Mouse (Mus musculus): ENCODE results near the gene Foxa1.

DNA sequence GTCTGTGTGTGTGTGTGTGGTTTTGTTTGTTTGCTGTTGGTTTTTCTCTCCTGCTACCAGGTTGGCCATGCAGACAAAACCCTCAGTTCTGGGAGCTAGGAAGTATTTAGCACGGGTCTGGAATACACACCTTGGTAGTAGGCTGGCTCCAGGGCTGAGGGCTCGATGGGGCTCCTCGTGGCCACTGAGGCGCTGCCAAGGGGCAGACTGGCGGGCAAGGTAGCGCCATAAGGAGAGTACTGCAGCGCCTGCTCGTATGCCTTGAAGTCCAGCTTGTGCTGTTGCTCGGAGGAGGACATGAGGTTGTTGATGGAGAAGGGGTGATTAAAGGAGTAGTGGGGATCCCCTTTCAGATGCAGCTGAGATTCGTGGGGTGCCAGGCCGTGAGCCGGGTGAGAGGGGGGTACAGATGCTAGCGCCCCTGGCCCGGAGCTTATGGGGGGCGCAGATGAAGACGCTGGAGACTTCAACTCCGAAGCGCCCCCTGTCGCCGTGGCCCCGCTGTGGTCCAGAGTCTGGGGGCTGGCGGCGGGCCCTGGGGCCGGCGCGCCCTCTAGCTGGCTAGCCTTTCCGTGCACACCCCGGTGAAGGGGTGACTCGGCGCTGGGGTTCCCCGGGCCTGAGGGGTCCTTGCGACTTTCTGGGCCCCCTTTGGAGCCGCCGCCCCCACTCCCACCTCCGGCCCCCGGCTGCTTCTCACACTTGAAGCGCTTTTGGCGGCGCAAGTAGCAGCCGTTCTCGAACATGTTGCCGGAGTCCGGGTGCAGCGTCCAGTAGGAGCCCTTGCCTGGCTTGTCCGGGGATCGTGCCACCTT is 4.6 kb downstream of the Foxa1 start:
- no peak for TF ChIP-seq CTCF (IDR thresholded peaks at IDR 0.05; ENCODE audit: extremely low read depth, insufficient read depth, low read length)
- no peak for TF ChIP-seq POLR2A (IDR thresholded peaks at IDR 0.05; ENCODE audit: extremely low read depth, insufficient read depth, low read length)

Data from cortical plate, adult 2 months (tissue).